Mouse (Mus musculus): ENCODE measurements around the gene Acsbg2. TPM values are rescaled to one million over a fixed set of nuclear protein-coding genes. Genes with fewer than 3 reads are reported as not detected.
"Not testable (repeated sequence)": the region's sequence is repeated elsewhere in the genome, so short reads cannot be mapped to it uniquely, and the experiment has no call there.

The Acsbg2 gene
- not detected in 2 replicates for polyA plus RNA-seq (2014; fragmentation: Nextera tagmentation; extraction: Ambion mirVana)

DNA sequence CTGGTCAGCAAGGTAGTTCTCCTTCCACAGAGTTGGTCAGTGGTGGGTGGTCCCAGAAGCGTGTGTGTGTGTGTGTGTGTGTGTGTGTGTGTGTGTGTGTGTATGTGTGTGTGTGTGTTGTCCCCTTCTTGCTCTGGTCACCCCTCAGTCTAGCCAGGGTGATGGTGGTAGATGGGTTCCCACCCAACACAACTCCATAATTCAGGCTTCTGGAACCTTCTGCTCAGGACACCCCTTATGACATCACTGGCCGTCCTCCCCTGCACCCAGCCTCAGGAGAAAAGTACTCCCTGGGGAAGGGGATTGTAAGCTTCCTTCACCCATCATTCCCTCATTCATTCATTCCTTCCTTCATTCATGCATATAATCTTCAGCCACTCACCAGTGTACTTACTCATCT is at the start of gene Acsbg2:
Gene Acsbg2, minus strand, starts transcription at position 211 of the 400 bp plus-strand sequence.
- Histone ChIP-seq H3K27ac (replicated peaks in 1 of 2; ENCODE audit: control insufficient read depth in 1 of 2, insufficient read depth in 1 of 2, low read depth in 2 of 2, low read length in 2 of 2) (no peak within 1 kb of the TSS), H3K9ac (ENCODE audit: low read length) (no peak within 1 kb of the TSS), H3K4me2 (ENCODE audit: low read length) (no peak within 1 kb of the TSS), H3K36me3 (ENCODE audit: control insufficient read depth, insufficient read depth, low read length) (no peaks in the 10 kb centered on the region), H3K9me3 (ENCODE audit: control insufficient read depth, low read length) (no peaks in the 10 kb centered on the region), H3K27me3 (ENCODE audit: control insufficient read depth, insufficient read depth, low read length) (no peaks in the 10 kb centered on the region), H3K4me1 (ENCODE audit: control insufficient read depth in 2 of 2, insufficient read depth in 2 of 2, low read length in 2 of 2) (no peaks in the 10 kb centered on the region), H3K4me3 (ENCODE audit: control insufficient read depth in 1 of 2, insufficient read depth in 1 of 2, low read depth in 1 of 2, low read length in 2 of 2) (no peak within 1 kb of the TSS)
- WGBS, result 92% methylated on average over 2 of the region's 2 CpGs
- ATAC-seq (ENCODE audit: insufficient number of reproducible peaks, insufficient read depth, low FRiP score, low read depth), result no peak

DNA sequence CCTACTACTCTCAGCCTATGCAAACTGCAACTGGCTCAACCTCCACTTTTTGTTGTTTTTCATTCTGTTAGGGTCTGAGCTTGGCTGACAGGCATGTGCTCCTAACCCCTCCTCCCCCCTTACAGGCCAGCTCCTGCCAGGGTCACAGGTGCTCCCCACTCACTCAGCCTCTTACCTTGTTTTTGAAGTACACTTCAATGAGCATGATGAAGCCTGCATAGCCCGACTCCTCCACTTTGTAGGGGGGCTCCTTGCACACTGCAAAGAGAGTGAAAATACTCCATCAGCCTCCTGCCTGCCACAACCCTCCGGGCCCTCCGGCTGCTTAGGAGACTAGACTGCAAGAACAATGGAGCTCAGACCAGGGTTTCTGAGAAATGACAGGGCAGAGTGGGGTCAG is 45.5 kb upstream of the Acsbg2 start:
- H3K9ac ChIP-seq (ENCODE audit: low read length), result no peak overlapping the region
- WGBS, result 80% methylated on average over 3 of the region's 3 CpGs
- ATAC-seq (ENCODE audit: insufficient number of reproducible peaks, insufficient read depth, low FRiP score, low read depth), result no peak
- no peak overlapping the region for H3K27ac ChIP-seq (replicated peaks in 1 of 2; ENCODE audit: control insufficient read depth in 1 of 2, insufficient read depth in 1 of 2, low read depth in 2 of 2, low read length in 2 of 2)
- no peak overlapping the region for H3K4me3 ChIP-seq (ENCODE audit: control insufficient read depth in 1 of 2, insufficient read depth in 1 of 2, low read depth in 1 of 2, low read length in 2 of 2)
- no peak overlapping the region for H3K4me2 ChIP-seq (ENCODE audit: low read length)
- H3K36me3 ChIP-seq (ENCODE audit: control insufficient read depth, insufficient read depth, low read length), result peaks cover 69% of the 10 kb centered on the region
- peaks cover 0 to 3% of the 10 kb centered on the region in 2 experiments; a peak in 2 of 4 replicates for H3K4me1 ChIP-seq (ENCODE audit: control insufficient read depth in 2 of 2, insufficient read depth in 2 of 2, low read length in 2 of 2)
- H3K9me3 ChIP-seq (ENCODE audit: control insufficient read depth, low read length), result no peaks in the 10 kb centered on the region
- H3K27me3 ChIP-seq (ENCODE audit: control insufficient read depth, insufficient read depth, low read length), result no peaks in the 10 kb centered on the region

DNA sequence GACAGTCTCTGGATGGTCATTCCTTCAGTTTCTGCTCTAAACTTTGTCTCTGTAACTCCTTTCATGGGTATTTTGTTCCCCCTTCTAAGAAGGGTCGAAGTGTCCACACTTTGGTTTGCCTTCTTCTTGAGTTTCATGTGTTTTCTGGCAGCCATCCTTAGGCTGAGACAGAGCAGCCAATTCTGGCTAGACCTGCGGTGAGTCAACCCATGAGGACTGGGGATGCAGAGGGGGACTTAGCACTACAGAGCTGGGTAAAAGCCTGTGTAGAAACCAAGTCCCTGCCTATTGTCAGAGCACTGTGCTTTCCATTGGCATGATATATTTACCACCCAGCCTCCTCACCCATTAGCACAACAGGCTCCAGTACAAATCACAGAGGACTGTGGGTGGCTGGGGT is 42.9 kb upstream of the Acsbg2 start:
- 81% methylated on average over 2 of the region's 2 CpGs for WGBS

DNA sequence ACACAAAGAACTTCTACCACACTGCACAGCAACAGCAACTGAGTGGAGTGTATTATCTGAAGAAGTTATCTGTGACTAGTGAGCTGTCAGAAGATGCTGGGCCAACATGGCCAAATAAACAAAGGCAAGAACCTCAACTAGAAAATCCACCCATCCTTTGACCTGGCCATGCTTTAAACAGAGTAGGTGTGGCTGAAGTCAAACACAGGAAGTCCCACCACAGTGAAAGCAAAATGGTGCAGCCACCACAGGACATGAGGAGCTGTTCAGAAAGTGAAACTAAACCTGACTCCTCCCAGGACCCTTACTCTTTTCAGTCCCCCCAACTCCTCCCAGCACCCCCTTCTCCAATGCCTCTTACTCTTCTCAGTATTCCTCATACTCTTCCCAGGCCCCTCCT is 39.2 kb upstream of the Acsbg2 start:
- no peaks in the 10 kb centered on the region for H3K27me3 ChIP-seq (ENCODE audit: control insufficient read depth, insufficient read depth, low read length)
- H3K27ac ChIP-seq (replicated peaks in 1 of 2; ENCODE audit: control insufficient read depth in 1 of 2, insufficient read depth in 1 of 2, low read depth in 2 of 2, low read length in 2 of 2), result no peak overlapping the region
- no peaks in the 10 kb centered on the region for H3K9me3 ChIP-seq (ENCODE audit: control insufficient read depth, low read length)
- H3K4me2 ChIP-seq (ENCODE audit: low read length), result no peak overlapping the region
- no peak for ATAC-seq (ENCODE audit: insufficient number of reproducible peaks, insufficient read depth, low FRiP score, low read depth)
- H3K36me3 ChIP-seq (ENCODE audit: control insufficient read depth, insufficient read depth, low read length), result peaks cover 70% of the 10 kb centered on the region
- no peak overlapping the region for H3K4me3 ChIP-seq (ENCODE audit: control insufficient read depth in 1 of 2, insufficient read depth in 1 of 2, low read depth in 1 of 2, low read length in 2 of 2)
- H3K4me1 ChIP-seq (ENCODE audit: control insufficient read depth in 2 of 2, insufficient read depth in 2 of 2, low read length in 2 of 2), result peaks cover under 1 to 4% of the 10 kb centered on the region in 2 experiments; a peak in 3 of 4 replicates
- H3K9ac ChIP-seq (ENCODE audit: low read length), result no peak overlapping the region

More for the DNA sequence above, 42.9 kb upstream of the Acsbg2 start:
- Histone ChIP-seq H3K36me3 (ENCODE audit: control insufficient read depth, insufficient read depth, low read length) (peaks cover 78% of the 10 kb centered on the region), H3K9ac (ENCODE audit: low read length) (no peak overlapping the region), H3K9me3 (ENCODE audit: control insufficient read depth, low read length) (no peaks in the 10 kb centered on the region), H3K4me2 (ENCODE audit: low read length) (no peak overlapping the region), H3K27me3 (ENCODE audit: control insufficient read depth, insufficient read depth, low read length) (no peaks in the 10 kb centered on the region), H3K4me3 (ENCODE audit: control insufficient read depth in 1 of 2, insufficient read depth in 1 of 2, low read depth in 1 of 2, low read length in 2 of 2) (no peak overlapping the region), H3K27ac (replicated peaks in 1 of 2; ENCODE audit: control insufficient read depth in 1 of 2, insufficient read depth in 1 of 2, low read depth in 2 of 2, low read length in 2 of 2) (no peak overlapping the region), H3K4me1 (ENCODE audit: control insufficient read depth in 2 of 2, insufficient read depth in 2 of 2, low read length in 2 of 2) (peaks cover 0 to 3% of the 10 kb centered on the region in 2 experiments; a peak in 1 of 4 replicates)
- no peak for ATAC-seq (ENCODE audit: insufficient number of reproducible peaks, insufficient read depth, low FRiP score, low read depth)

DNA sequence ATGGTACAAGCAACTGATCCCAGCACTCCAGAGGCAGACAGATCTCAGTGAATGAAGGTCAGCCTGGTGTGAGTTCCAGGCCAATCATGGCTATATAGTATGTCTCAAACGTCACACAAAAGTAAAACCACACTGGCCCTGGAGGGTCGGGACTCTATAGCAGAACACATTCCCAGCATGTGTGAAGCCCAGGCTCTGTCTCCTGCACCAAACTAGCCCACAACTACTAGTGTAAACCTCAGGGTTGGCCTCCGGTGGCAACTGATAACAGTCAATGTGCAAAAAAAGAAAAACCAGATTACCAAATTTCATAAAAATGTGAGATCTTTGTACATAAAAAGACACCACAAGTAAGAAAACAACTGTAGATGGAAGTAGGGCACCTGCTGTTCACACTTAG is 38.8 kb upstream of the Acsbg2 start:
- 88% methylated on average over 3 of the region's 3 CpGs for WGBS
- no peaks in the 10 kb centered on the region for H3K9me3 ChIP-seq (ENCODE audit: control insufficient read depth, low read length)
- H3K4me2 ChIP-seq (ENCODE audit: low read length), result no peak overlapping the region
- no peak overlapping the region for H3K27ac ChIP-seq (replicated peaks in 1 of 2; ENCODE audit: control insufficient read depth in 1 of 2, insufficient read depth in 1 of 2, low read depth in 2 of 2, low read length in 2 of 2)
- H3K27me3 ChIP-seq (ENCODE audit: control insufficient read depth, insufficient read depth, low read length), result no peaks in the 10 kb centered on the region
- no peak overlapping the region for H3K9ac ChIP-seq (ENCODE audit: low read length)
- peaks cover 5 to 8% of the 10 kb centered on the region in 2 experiments for H3K4me1 ChIP-seq (ENCODE audit: control insufficient read depth in 2 of 2, insufficient read depth in 2 of 2, low read length in 2 of 2)
- peaks cover 70% of the 10 kb centered on the region for H3K36me3 ChIP-seq (ENCODE audit: control insufficient read depth, insufficient read depth, low read length)
- no peak overlapping the region for H3K4me3 ChIP-seq (ENCODE audit: control insufficient read depth in 1 of 2, insufficient read depth in 1 of 2, low read depth in 1 of 2, low read length in 2 of 2)
- ATAC-seq (ENCODE audit: insufficient number of reproducible peaks, insufficient read depth, low FRiP score, low read depth), result no peak

DNA sequence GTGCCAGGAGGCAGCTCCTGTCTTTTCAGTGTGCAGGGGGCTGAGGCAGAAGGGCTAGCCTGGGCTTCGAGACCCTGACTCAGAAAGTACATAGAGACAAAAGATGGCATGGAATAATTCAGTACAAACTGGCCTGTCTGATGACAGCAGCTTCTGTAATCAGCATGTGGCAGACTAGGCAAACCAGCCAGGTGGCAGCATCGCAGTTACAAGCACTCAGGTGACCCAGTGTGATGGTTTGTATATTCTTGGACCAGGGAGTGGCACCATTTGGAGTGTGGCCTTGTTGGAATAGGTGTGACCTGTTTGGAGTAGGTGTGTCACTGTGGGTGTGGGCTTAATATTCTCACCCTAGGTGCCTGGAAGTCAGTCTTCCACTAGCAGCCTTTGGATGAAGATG is 35.5 kb upstream of the Acsbg2 start:
- WGBS, result 94% methylated on average over 2 of the region's 2 CpGs
- H3K36me3 ChIP-seq (ENCODE audit: control insufficient read depth, insufficient read depth, low read length), result peaks cover 60% of the 10 kb centered on the region
- H3K4me3 ChIP-seq (ENCODE audit: control insufficient read depth in 1 of 2, insufficient read depth in 1 of 2, low read depth in 1 of 2, low read length in 2 of 2); H3K27ac ChIP-seq (replicated peaks in 1 of 2; ENCODE audit: control insufficient read depth in 1 of 2, insufficient read depth in 1 of 2, low read depth in 2 of 2, low read length in 2 of 2); H3K9ac ChIP-seq (ENCODE audit: low read length); ATAC-seq (ENCODE audit: insufficient number of reproducible peaks, insufficient read depth, low FRiP score, low read depth); H3K27me3 ChIP-seq (ENCODE audit: control insufficient read depth, insufficient read depth, low read length); H3K4me2 ChIP-seq (ENCODE audit: low read length); H3K9me3 ChIP-seq (ENCODE audit: control insufficient read depth, low read length): not testable (repeated sequence)
- H3K4me1 ChIP-seq (ENCODE audit: control insufficient read depth in 2 of 2, insufficient read depth in 2 of 2, low read length in 2 of 2), result peaks cover 13 to 16% of the 10 kb centered on the region in 2 experiments

DNA sequence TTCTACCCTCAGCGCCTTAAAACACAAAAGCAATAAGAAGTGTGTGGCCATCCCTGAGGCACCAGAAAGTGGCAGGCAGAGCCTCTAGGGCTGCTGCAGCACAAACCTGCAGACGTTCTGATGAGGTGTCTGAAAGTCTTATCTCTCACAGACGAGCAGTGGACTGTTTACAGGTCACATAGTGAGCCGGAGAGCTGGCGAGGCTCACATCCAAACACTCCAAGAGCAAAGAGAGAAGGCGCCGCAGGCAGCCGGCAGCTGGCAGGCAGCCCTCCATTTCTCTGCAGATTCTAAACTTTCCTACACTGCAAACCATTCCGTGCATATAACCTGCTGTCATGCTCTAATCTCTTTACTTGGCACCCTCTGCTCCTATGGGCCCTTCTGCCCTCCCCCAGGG is 33.6 kb upstream of the Acsbg2 start:
- no peaks in the 10 kb centered on the region for H3K9me3 ChIP-seq (ENCODE audit: control insufficient read depth, low read length)
- peak; percentile 42; the same call in 1 of the 2 replicates for ATAC-seq (ENCODE audit: insufficient number of reproducible peaks, insufficient read depth, low FRiP score, low read depth)
- no peak overlapping the region for H3K4me2 ChIP-seq (ENCODE audit: low read length)
- no peak overlapping the region for H3K4me3 ChIP-seq (ENCODE audit: control insufficient read depth in 1 of 2, insufficient read depth in 1 of 2, low read depth in 1 of 2, low read length in 2 of 2)
- H3K9ac ChIP-seq (ENCODE audit: low read length), result no peak overlapping the region
- H3K36me3 ChIP-seq (ENCODE audit: control insufficient read depth, insufficient read depth, low read length), result peaks cover 54% of the 10 kb centered on the region
- H3K4me1 ChIP-seq (ENCODE audit: control insufficient read depth in 2 of 2, insufficient read depth in 2 of 2, low read length in 2 of 2), result peaks cover 13 to 16% of the 10 kb centered on the region in 2 experiments
- 20% methylated on average over 9 of the region's 9 CpGs for WGBS
- no peaks in the 10 kb centered on the region for H3K27me3 ChIP-seq (ENCODE audit: control insufficient read depth, insufficient read depth, low read length)
- peak overlapping the region; percentile 19 to 33 for H3K27ac ChIP-seq (replicated peaks in 1 of 2; ENCODE audit: control insufficient read depth in 1 of 2, insufficient read depth in 1 of 2, low read depth in 2 of 2, low read length in 2 of 2)

DNA sequence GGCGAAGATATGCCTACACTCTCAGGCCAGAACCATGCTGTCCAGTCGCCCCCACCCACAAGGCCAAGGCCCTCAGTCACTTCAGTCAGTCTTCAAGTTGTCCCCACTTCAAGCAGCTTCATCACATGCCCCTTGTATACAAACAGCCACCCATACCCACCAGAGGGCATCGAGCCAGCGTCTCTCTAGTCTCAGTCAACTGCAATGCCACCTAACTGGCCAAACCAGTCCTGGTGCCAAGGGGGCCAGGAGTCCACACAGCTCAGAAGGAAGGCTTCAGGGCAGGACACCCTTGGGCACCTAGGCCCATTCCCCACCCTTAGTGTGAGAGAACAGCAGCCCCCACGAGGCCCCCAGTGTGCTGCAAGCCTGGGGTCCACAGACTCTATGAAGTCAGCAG is 32.8 kb upstream of the Acsbg2 start:
- WGBS, result 78% methylated on average over 5 of the region's 5 CpGs
- H3K36me3 ChIP-seq (ENCODE audit: control insufficient read depth, insufficient read depth, low read length), result peaks cover 54% of the 10 kb centered on the region

More for the DNA sequence above, 32.8 kb upstream of the Acsbg2 start:
- Histone ChIP-seq H3K27ac (replicated peaks in 1 of 2; ENCODE audit: control insufficient read depth in 1 of 2, insufficient read depth in 1 of 2, low read depth in 2 of 2, low read length in 2 of 2) (0 out of 4 replicates have a peak overlapping the region, but pooled peaks of 1 of the 2 experiments have one; percentile 19), H3K9ac (ENCODE audit: low read length) (no peak overlapping the region), H3K4me2 (ENCODE audit: low read length) (no peak overlapping the region), H3K27me3 (ENCODE audit: control insufficient read depth, insufficient read depth, low read length) (no peaks in the 10 kb centered on the region), H3K9me3 (ENCODE audit: control insufficient read depth, low read length) (no peaks in the 10 kb centered on the region), H3K4me1 (ENCODE audit: control insufficient read depth in 2 of 2, insufficient read depth in 2 of 2, low read length in 2 of 2) (peaks cover 13 to 16% of the 10 kb centered on the region in 2 experiments), H3K4me3 (ENCODE audit: control insufficient read depth in 1 of 2, insufficient read depth in 1 of 2, low read depth in 1 of 2, low read length in 2 of 2) (no peak overlapping the region)
- 0 out of 2 replicates have a peak, but pooled peaks have one; percentile 19 for ATAC-seq (ENCODE audit: insufficient number of reproducible peaks, insufficient read depth, low FRiP score, low read depth)
